In the genomic region with DNA sequence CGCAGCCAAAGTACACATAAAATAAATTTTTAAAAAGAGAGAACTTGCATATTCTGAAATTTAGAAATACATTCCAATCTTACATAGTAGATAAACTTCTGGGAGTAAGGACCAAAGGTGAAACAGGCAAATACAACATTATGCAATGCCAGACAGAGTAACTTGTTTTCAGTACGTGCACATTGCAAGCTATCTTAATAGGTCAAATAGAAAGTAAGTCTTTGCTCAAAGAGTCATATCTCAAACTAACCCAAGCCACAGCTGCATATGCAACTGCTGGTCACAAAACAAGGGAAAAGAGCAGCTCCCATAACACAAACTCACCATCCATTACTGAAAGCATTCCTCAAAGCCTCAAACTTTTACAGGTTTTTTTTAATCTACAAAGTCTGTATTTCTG, we compare ENCODE assay signal across 23 mouse cellular contexts. TPM values are rescaled to one million over a fixed set of nuclear protein-coding genes. Genes with fewer than 3 reads are reported as not detected.
DNase-seq lines count a peak whose midpoint lies in the region; ATAC-seq and TF ChIP-seq lines count a peak whose summit lies in the region.
"Had no signal": no experiment of that assay in that cellular context is flagged by ENCODE, and none has a peak within 500 bp of the region (broad histone marks: within the 10 kb centered on the region; RNA-seq: fewer than 3 reads in every experiment).

No protein-coding gene starts in this region.

- H3K27ac ChIP-seq in heart, embryonic 15.5 days = peak overlapping the region; percentile 40; the same call in 1 of the 2 replicates
- no peak overlapping the region for H3K27ac ChIP-seq in heart, embryonic 11.5 days (ENCODE audit: low read depth, low read length)
- H3K27ac ChIP-seq in liver, embryonic 14.5 days = no peak overlapping the region
- H3K27ac ChIP-seq in liver, embryonic 11.5 days (ENCODE audit: low read depth, low read length) = no peak overlapping the region
- H3K27ac ChIP-seq in CH12.LX (ENCODE audit: insufficient read depth, low read depth) = no peak overlapping the region
- no peak overlapping the region for H3K27ac ChIP-seq in midbrain, embryonic 14.5 days (replicated peaks; ENCODE audit: low read depth, low read length)
- H3K27ac ChIP-seq: embryonic facial prominence, embryonic 15.5 days; forebrain, embryonic 10.5 days; gastrocnemius, adult 2 months; heart, embryonic 10.5 days; hindbrain, embryonic 13.5 days; hindbrain, postnatal 0 days had no signal

- no peak for TF ChIP-seq POLR2A in CH12.LX (IDR thresholded peaks at IDR 0.05; ENCODE audit: low read depth, low read length)
- no peak for TF ChIP-seq POLR2A in myocyte (IDR thresholded peaks at IDR 0.05; ENCODE audit: insufficient read length, low read depth)

- peak overlapping the region; percentile 4; the same call in 1 of the 2 replicates for H3K4me2 ChIP-seq in heart, embryonic 15.5 days
- no peak overlapping the region for H3K4me2 ChIP-seq in heart, embryonic 11.5 days
- peak overlapping the region; percentile 7; the same call in 1 of the 2 replicates for H3K4me2 ChIP-seq in liver, embryonic 14.5 days (ENCODE audit: low read depth)
- H3K4me2 ChIP-seq in liver, embryonic 11.5 days = no peak overlapping the region
- H3K4me2 ChIP-seq in CH12.LX (ENCODE audit: insufficient read depth, low read depth, poor library complexity, severe bottlenecking) (peak overlapping the region; percentile 74), myocyte (ENCODE audit: low read depth) (peak overlapping the region; percentile 64)
- no peak overlapping the region for H3K4me2 ChIP-seq in midbrain, embryonic 14.5 days (ENCODE audit: low read length)
- H3K4me2 ChIP-seq: embryonic facial prominence, embryonic 15.5 days; hindbrain, embryonic 13.5 days had no signal

- 65% methylated on average over 2 of the region's 2 CpGs for WGBS in heart, embryonic 15.5 days
- 81% methylated on average over 2 of the region's 2 CpGs for WGBS in heart, embryonic 11.5 days (ENCODE audit: insufficient replicate concordance)
- WGBS in liver, embryonic 14.5 days (ENCODE audit: insufficient replicate concordance) = 65% methylated on average over 2 of the region's 2 CpGs
- WGBS in liver, embryonic 11.5 days = 78% methylated on average over 2 of the region's 2 CpGs
- WGBS in midbrain, embryonic 14.5 days = 98% methylated on average over 2 of the region's 2 CpGs

- no peak for TF ChIP-seq CTCF in liver, embryonic 14.5 days (IDR thresholded peaks at IDR 0.05; ENCODE audit: low read depth)
- no peak for TF ChIP-seq CTCF in CH12.LX (conservative IDR thresholded peaks at IDR 0.05 in 1 of 2, IDR thresholded peaks at IDR 0.05 in 1 of 2; ENCODE audit: low read depth in 2 of 2, low read length in 2 of 2)

- no peak overlapping the region for H3ac ChIP-seq in myocyte (ENCODE audit: control insufficient read depth, insufficient read length)

- no peak overlapping the region for H3K4me3 ChIP-seq in heart, embryonic 15.5 days
- no peak overlapping the region for H3K4me3 ChIP-seq in heart, embryonic 11.5 days (ENCODE audit: low read depth, low read length)
- no peak overlapping the region for H3K4me3 ChIP-seq in liver, embryonic 14.5 days (ENCODE audit: insufficient read depth in 1 of 2, low read depth in 2 of 2, low read length in 2 of 2)
- no peak overlapping the region for H3K4me3 ChIP-seq in liver, embryonic 11.5 days (ENCODE audit: low read depth, low read length)
- peak overlapping the region in 2 of 3 experiments; percentile 19 to 28 for H3K4me3 ChIP-seq in CH12.LX (replicated peaks in 1 of 3; ENCODE audit: low read depth in 2 of 3, low read length in 2 of 3, poor library complexity in 1 of 3)
- H3K4me3 ChIP-seq in myocyte = peak overlapping the region; percentile 57
- no peak overlapping the region for H3K4me3 ChIP-seq in midbrain, embryonic 14.5 days (replicated peaks; ENCODE audit: low read depth, low read length)
- H3K4me3 ChIP-seq: embryonic facial prominence, embryonic 15.5 days; erythroblast, embryonic 14.5 days; forebrain, embryonic 10.5 days; gastrocnemius, adult 2 months; heart, embryonic 10.5 days; hindbrain, embryonic 13.5 days had no signal

- in situ Hi-C loops in CH12.LX (cut with MboI; ENCODE audit: low pct_ligation_motif_present, low pct_unique_long_range_greater_than_20kb, low sequenced_read_pairs) = loop anchor here (25.0 kb wide), 1 partner anchor 131 kb away; no protein-coding TSS in a partner anchor

- no peaks in the 10 kb centered on the region for H3K9me3 ChIP-seq in heart, embryonic 15.5 days (replicated peaks)
- no peaks in the 10 kb centered on the region for H3K9me3 ChIP-seq in heart, embryonic 11.5 days (replicated peaks; ENCODE audit: control insufficient read depth, low read length)
- H3K9me3 ChIP-seq in liver, embryonic 14.5 days (ENCODE audit: control insufficient read depth, low read length) = no peaks in the 10 kb centered on the region
- H3K9me3 ChIP-seq in liver, embryonic 11.5 days (ENCODE audit: control insufficient read depth, low read length) = no peaks in the 10 kb centered on the region
- H3K9me3 ChIP-seq in CH12.LX (replicated peaks; ENCODE audit: low read length) = no peaks in the 10 kb centered on the region
- no peaks in the 10 kb centered on the region for H3K9me3 ChIP-seq in midbrain, embryonic 14.5 days (ENCODE audit: control insufficient read depth, low read length)
- H3K9me3 ChIP-seq: embryonic facial prominence, embryonic 15.5 days; forebrain, embryonic 10.5 days; heart, embryonic 10.5 days; hindbrain, embryonic 13.5 days had no signal

- no peak for DNase-seq in liver, embryonic 14.5 days (ENCODE audit: low read depth in 3 of 3, low spot score in 3 of 3)
- DNase-seq in liver, embryonic 11.5 days (ENCODE audit: low spot score) = no peak
- DNase-seq in CH12.LX (ENCODE audit: extremely low read depth) = no peak
- DNase-seq in midbrain, embryonic 14.5 days = no peak
- DNase-seq: adrenal gland, postnatal 10 days; cerebellum, adult 11 months; cerebellum, adult 8-10 months; cerebellum, postnatal 14 days; embryo, embryonic 11 days; gastrocnemius, adult 2 months; gastrocnemius, postnatal 36 days; heart, adult 11 months had no signal

- H3K27me3 ChIP-seq in heart, embryonic 15.5 days = no peaks in the 10 kb centered on the region
- no peaks in the 10 kb centered on the region for H3K27me3 ChIP-seq in heart, embryonic 11.5 days (ENCODE audit: control insufficient read depth, insufficient read depth, low read length)
- no peaks in the 10 kb centered on the region for H3K27me3 ChIP-seq in liver, embryonic 14.5 days (ENCODE audit: control insufficient read depth, insufficient read depth, low read length)
- no peaks in the 10 kb centered on the region for H3K27me3 ChIP-seq in liver, embryonic 11.5 days (replicated peaks; ENCODE audit: control insufficient read depth, insufficient read depth, low read length)
- no peaks in the 10 kb centered on the region for H3K27me3 ChIP-seq in CH12.LX (replicated peaks)
- H3K27me3 ChIP-seq in myocyte (ENCODE audit: control insufficient read depth, insufficient read depth, insufficient read length) = no peaks in the 10 kb centered on the region
- no peaks in the 10 kb centered on the region for H3K27me3 ChIP-seq in midbrain, embryonic 14.5 days (ENCODE audit: control insufficient read depth, insufficient read depth, low read length)
- H3K27me3 ChIP-seq: embryonic facial prominence, embryonic 15.5 days; hindbrain, embryonic 13.5 days had no signal

- no peak for ATAC-seq in heart, embryonic 15.5 days (replicated peaks; ENCODE audit: insufficient number of reproducible peaks, insufficient read depth, low FRiP score, low read depth)
- no peak for ATAC-seq in heart, embryonic 11.5 days (replicated peaks; ENCODE audit: insufficient number of reproducible peaks, low FRiP score, low TSS enrichment)
- no peak for ATAC-seq in liver, embryonic 14.5 days (ENCODE audit: insufficient read depth)
- no peak for ATAC-seq in liver, embryonic 11.5 days (replicated peaks; ENCODE audit: low FRiP score)
- no peak for ATAC-seq in midbrain, embryonic 14.5 days (ENCODE audit: low FRiP score, low TSS enrichment)
- ATAC-seq: CD4-positive, CD25-positive, alpha-beta regulatory T cell, adult 4 months; forebrain, embryonic 14.5 days; hindbrain, postnatal 0 days had no signal

- no peaks in the 10 kb centered on the region for H3K36me3 ChIP-seq in heart, embryonic 15.5 days
- H3K36me3 ChIP-seq in heart, embryonic 11.5 days (ENCODE audit: control insufficient read depth, insufficient read depth, low read length) = no peaks in the 10 kb centered on the region
- H3K36me3 ChIP-seq in liver, embryonic 14.5 days (replicated peaks; ENCODE audit: control insufficient read depth, insufficient read depth, low read depth) = no peaks in the 10 kb centered on the region
- no peaks in the 10 kb centered on the region for H3K36me3 ChIP-seq in liver, embryonic 11.5 days (ENCODE audit: control insufficient read depth, insufficient read depth, low read length)
- H3K36me3 ChIP-seq in CH12.LX (replicated peaks in 1 of 2; ENCODE audit: control insufficient read depth in 1 of 2, insufficient read depth in 1 of 2, low read length in 1 of 2) (peaks cover 0 to 11% of the 10 kb centered on the region in 2 experiments), myocyte (ENCODE audit: control insufficient read depth, insufficient read depth) (peaks cover 10% of the 10 kb centered on the region)
- H3K36me3 ChIP-seq in midbrain, embryonic 14.5 days (ENCODE audit: control insufficient read depth, insufficient read depth, low read length) = no peaks in the 10 kb centered on the region
- H3K36me3 ChIP-seq: embryonic facial prominence, embryonic 15.5 days; heart, embryonic 10.5 days; hindbrain, embryonic 13.5 days had no signal

- H3K79me2 ChIP-seq in CH12.LX (replicated peaks; ENCODE audit: control insufficient read depth, extremely low read depth, insufficient read depth, poor library complexity, severe bottlenecking) (peaks cover 72% of the 10 kb centered on the region), myocyte (ENCODE audit: control insufficient read depth, insufficient read depth) (peaks cover 88% of the 10 kb centered on the region)

- peaks cover 40% of the 10 kb centered on the region for H3K4me1 ChIP-seq in heart, embryonic 15.5 days (replicated peaks)
- H3K4me1 ChIP-seq in heart, embryonic 11.5 days (ENCODE audit: control insufficient read depth, insufficient read depth, low read length) = peaks cover 8% of the 10 kb centered on the region
- H3K4me1 ChIP-seq in liver, embryonic 14.5 days (replicated peaks; ENCODE audit: control insufficient read depth in 2 of 2, insufficient read depth in 2 of 2, low read length in 1 of 2) = peaks cover 10 to 11% of the 10 kb centered on the region in 2 experiments
- H3K4me1 ChIP-seq in liver, embryonic 11.5 days (replicated peaks; ENCODE audit: control insufficient read depth, insufficient read depth, low read length) = peaks cover 14% of the 10 kb centered on the region
- H3K4me1 ChIP-seq in CH12.LX (ENCODE audit: control insufficient read depth in 1 of 2, insufficient read depth in 2 of 2) = peaks cover 14 to 47% of the 10 kb centered on the region in 2 experiments
- H3K4me1 ChIP-seq in midbrain, embryonic 14.5 days (ENCODE audit: control insufficient read depth, insufficient read depth, low read length) = peaks cover 6% of the 10 kb centered on the region

- no peak for TF ChIP-seq RAD21 in CH12.LX (IDR thresholded peaks at IDR 0.05; ENCODE audit: low read depth, low read length)

- H3K9ac ChIP-seq in heart, embryonic 15.5 days = no peak overlapping the region
- H3K9ac ChIP-seq in heart, embryonic 11.5 days (ENCODE audit: low read depth, low read length) = no peak overlapping the region
- H3K9ac ChIP-seq in liver, embryonic 14.5 days (replicated peaks) = no peak overlapping the region
- no peak overlapping the region for H3K9ac ChIP-seq in liver, embryonic 11.5 days (ENCODE audit: low read depth, low read length)
- H3K9ac ChIP-seq in CH12.LX (ENCODE audit: insufficient read depth, low read depth) = peak overlapping the region; percentile 47; the same call in 1 of the 2 replicates
- H3K9ac ChIP-seq in midbrain, embryonic 14.5 days (replicated peaks; ENCODE audit: low read length) = no peak overlapping the region
- H3K9ac ChIP-seq: embryonic facial prominence, embryonic 15.5 days; hindbrain, embryonic 13.5 days had no signal

- dilution Hi-C loops in CH12.LX (cut with MboI; ENCODE audit: extremely low pct_ligation_motif_present, extremely low pct_unique_long_range_greater_than_20kb, low sequenced_read_pairs) = no loop called here

- no peak for TF ChIP-seq EP300 in liver, embryonic 14.5 days (IDR thresholded peaks at IDR 0.05; ENCODE audit: low read depth)
- no peak for TF ChIP-seq EP300 in CH12.LX (IDR thresholded peaks at IDR 0.05; ENCODE audit: low read length)

RNA-seq across cellular contexts. Expression of gene Mef2a, which starts 4.3 kb away (rescaled TPM):
- polyA plus RNA-seq in heart, embryonic 15.5 days (2015; fragmentation: Nextera tagmentation; extraction: Ambion mirVana) = 101 and 115 TPM in 2 replicates
- polyA plus RNA-seq in heart, embryonic 11.5 days (2014; fragmentation: Nextera tagmentation; extraction: Ambion mirVana) = 66.4 and 72.5 TPM in 2 replicates
- 4.5 and 5.2 TPM in 2 replicates for polyA plus RNA-seq in liver, embryonic 14.5 days (2012; rRNA removed)
- polyA plus RNA-seq in liver, embryonic 14.5 days (2014; fragmentation: Nextera tagmentation; extraction: Ambion mirVana) = 8.6 and 10.5 TPM in 2 replicates
- polyA plus RNA-seq in liver, embryonic 11.5 days (2014; fragmentation: Nextera tagmentation; extraction: Ambion mirVana) = 23.2 and 23.6 TPM in 2 replicates
- total RNA-seq in CH12.LX (2012; rRNA removed) (42.2 and 43.5 TPM in 2 replicates), CH12.LX (2014; rRNA removed) (36.7 and 40.1 TPM in 2 replicates)
- polyA plus RNA-seq in CH12.LX (2012; ENCODE audit: insufficient read length, low read depth) (94.6 and 100 TPM in 2 replicates), myocyte (2012; fragmentation: generic; extraction: Trizol) (64.5 TPM)
- 38.9 and 45.2 TPM in 2 replicates for polyA plus RNA-seq in midbrain, embryonic 14.5 days (2014; fragmentation: Nextera tagmentation; extraction: Ambion mirVana)

Comparison
In these comparisons a context has a peak if more than half of its experiments do, and no peak if none do; other contexts are left out.
1. H3K4me2 ChIP-seq: peak in heart, embryonic 15.5 days (single experiment), liver, embryonic 14.5 days (single experiment), CH12.LX (single experiment) and myocyte (single experiment); none in heart, embryonic 11.5 days (single experiment), liver, embryonic 11.5 days (single experiment) and midbrain, embryonic 14.5 days (single experiment).
2. H3K4me3 ChIP-seq: peak in CH12.LX (2 of 3) and myocyte (single experiment); none in heart, embryonic 15.5 days (single experiment), heart, embryonic 11.5 days (single experiment), liver, embryonic 14.5 days (0 of 2), liver, embryonic 11.5 days (single experiment) and midbrain, embryonic 14.5 days (single experiment).